Mouse (Mus musculus): Measurements from ENCODE around the gene Foxl2.

- TF ChIP-seq GATA1 (IDR thresholded peaks at IDR 0.05; ENCODE audit: low read length): no peak
- TF ChIP-seq TAL1 (IDR thresholded peaks at IDR 0.05; ENCODE audit: low read length): no peak
Observed at GRCm38 (mm10) chr9:98994103-98994502, 39.0 kb downstream of the Foxl2 start.

All from erythroblast, embryonic 14.5 days (primary cell).